ENCODE assay signal across 23 mouse cellular contexts in genomic region chr10:9537686-9538085, GRCm38 (mm10).
A peak's percentile ranks its signal among the peaks of the same experiment; 100 is the strongest.
DNase-seq lines count a peak whose midpoint lies in the region; ATAC-seq and TF ChIP-seq lines count a peak whose summit lies in the region.
"Had no signal": no experiment of that assay in that cellular context is flagged by ENCODE, and none has a peak within 500 bp of the region (broad histone marks: within the 10 kb centered on the region; RNA-seq: fewer than 3 reads in every experiment).

No protein-coding gene starts in this region.

- H3K27ac ChIP-seq in forebrain, embryonic 14.5 days (ENCODE audit: low read depth, low read length): no peak overlapping the region
- H3K27ac ChIP-seq in forebrain, postnatal 0 days (ENCODE audit: low read depth, low read length): no peak overlapping the region
- H3K27ac ChIP-seq in kidney, embryonic 15.5 days: no peak overlapping the region
- H3K27ac ChIP-seq: embryonic facial prominence, embryonic 15.5 days; forebrain, embryonic 10.5 days; hindbrain, embryonic 10.5 days; hindbrain, embryonic 15.5 days had no signal

- no peak overlapping the region for H3K4me3 ChIP-seq in forebrain, embryonic 14.5 days (ENCODE audit: low read depth, low read length)
- no peak overlapping the region for H3K4me3 ChIP-seq in forebrain, postnatal 0 days (ENCODE audit: low read depth, low read length)
- no peak overlapping the region for H3K4me3 ChIP-seq in kidney, embryonic 15.5 days (replicated peaks)
- H3K4me3 ChIP-seq: embryonic facial prominence, embryonic 15.5 days; erythroblast, embryonic 14.5 days; forebrain, embryonic 10.5 days; heart, embryonic 12.5 days; hindbrain, embryonic 10.5 days; hindbrain, embryonic 15.5 days had no signal

- TF ChIP-seq CTCF in forebrain, postnatal 0 days (IDR thresholded peaks at IDR 0.05; ENCODE audit: low read depth): no peak
- TF ChIP-seq CTCF in brain, embryonic 14.5 days (IDR thresholded peaks at IDR 0.05; ENCODE audit: borderline replicate concordance, extremely low read depth, insufficient read depth, insufficient read length): no peak

- peak; percentile 35 for DNase-seq in forebrain, embryonic 14.5 days (ENCODE audit: low spot score)
- no peak for DNase-seq in forebrain, postnatal 0 days
- DNase-seq in lung, postnatal 10 days: peak; percentile 46
- DNase-seq in lung, postnatal 4 days: no peak
- peak; percentile 53 for DNase-seq in brain, embryonic 14.5 days (ENCODE audit: low read depth)
- DNase-seq in lung, postnatal 25 days (ENCODE audit: low spot score): peak; percentile 55
- DNase-seq in urinary bladder, postnatal 10 days (ENCODE audit: low spot score): no peak
- DNase-seq: adrenal gland, adult 2 months; adrenal gland, postnatal 25 days; cerebellum, adult 11 months; cerebellum, adult 8-10 months; cerebellum, postnatal 14 days; embryo, embryonic 11 days; gastrocnemius, postnatal 25 days had no signal

- H3K4me1 ChIP-seq in forebrain, embryonic 14.5 days (ENCODE audit: control insufficient read depth, insufficient read depth, low read length): peaks cover 4% of the 10 kb centered on the region; the same call in 1 of the 2 replicates
- H3K4me1 ChIP-seq in forebrain, postnatal 0 days (ENCODE audit: insufficient read depth): 0 out of 2 replicates have a peak, but pooled peaks cover 4% of the 10 kb centered on the region
- no peaks in the 10 kb centered on the region for H3K4me1 ChIP-seq in kidney, embryonic 15.5 days
- H3K4me1 ChIP-seq: heart, embryonic 12.5 days had no signal

- no peak overlapping the region for H3K4me2 ChIP-seq in forebrain, embryonic 14.5 days (ENCODE audit: low read length)
- no peak overlapping the region for H3K4me2 ChIP-seq in forebrain, postnatal 0 days (ENCODE audit: low read depth)
- no peak overlapping the region for H3K4me2 ChIP-seq in kidney, embryonic 15.5 days
- H3K4me2 ChIP-seq: embryonic facial prominence, embryonic 15.5 days; heart, embryonic 12.5 days; hindbrain, embryonic 15.5 days had no signal

- H3K9me3 ChIP-seq in forebrain, embryonic 14.5 days (replicated peaks; ENCODE audit: control insufficient read depth, low read length): no peaks in the 10 kb centered on the region
- no peaks in the 10 kb centered on the region for H3K9me3 ChIP-seq in forebrain, postnatal 0 days (ENCODE audit: low read length)
- H3K9me3 ChIP-seq in kidney, embryonic 15.5 days (replicated peaks): no peaks in the 10 kb centered on the region
- H3K9me3 ChIP-seq: embryonic facial prominence, embryonic 15.5 days; forebrain, embryonic 10.5 days; heart, embryonic 12.5 days; hindbrain, embryonic 10.5 days; hindbrain, embryonic 15.5 days had no signal

- H3K9ac ChIP-seq in forebrain, embryonic 14.5 days (ENCODE audit: low read length): no peak overlapping the region
- H3K9ac ChIP-seq in forebrain, postnatal 0 days: no peak overlapping the region
- no peak overlapping the region for H3K9ac ChIP-seq in kidney, embryonic 15.5 days
- H3K9ac ChIP-seq: embryonic facial prominence, embryonic 15.5 days; heart, embryonic 12.5 days; hindbrain, embryonic 15.5 days had no signal

- no peak for ATAC-seq in forebrain, embryonic 14.5 days
- ATAC-seq in forebrain, postnatal 0 days: no peak
- no peak for ATAC-seq in kidney, embryonic 15.5 days (replicated peaks; ENCODE audit: low FRiP score)
- ATAC-seq: inflammation-experienced regulatory T-cells, adult 6 months had no signal

- H3K36me3 ChIP-seq in forebrain, embryonic 14.5 days (ENCODE audit: control insufficient read depth, insufficient read depth, low read length): no peaks in the 10 kb centered on the region
- H3K36me3 ChIP-seq in forebrain, postnatal 0 days (ENCODE audit: insufficient read depth): no peaks in the 10 kb centered on the region
- no peaks in the 10 kb centered on the region for H3K36me3 ChIP-seq in kidney, embryonic 15.5 days
- H3K36me3 ChIP-seq: embryonic facial prominence, embryonic 15.5 days; forebrain, embryonic 10.5 days; heart, embryonic 12.5 days; hindbrain, embryonic 10.5 days; hindbrain, embryonic 15.5 days had no signal

- TF ChIP-seq POLR2A in brain, embryonic 14.5 days (IDR thresholded peaks at IDR 0.05; ENCODE audit: borderline replicate concordance, extremely low read depth, insufficient read depth, insufficient read length, poor library complexity, severe bottlenecking): no peak

- no peaks in the 10 kb centered on the region for H3K27me3 ChIP-seq in forebrain, embryonic 14.5 days (replicated peaks; ENCODE audit: control insufficient read depth, insufficient read depth, low read length)
- H3K27me3 ChIP-seq in forebrain, postnatal 0 days (ENCODE audit: insufficient read depth, low read length): no peaks in the 10 kb centered on the region
- no peaks in the 10 kb centered on the region for H3K27me3 ChIP-seq in kidney, embryonic 15.5 days
- H3K27me3 ChIP-seq: CH12.LX; embryonic facial prominence, embryonic 15.5 days; heart, embryonic 12.5 days; hindbrain, embryonic 15.5 days had no signal

- 69% methylated on average over 3 of the region's 3 CpGs for WGBS in forebrain, embryonic 14.5 days
- 68% methylated on average over 3 of the region's 3 CpGs for WGBS in forebrain, postnatal 0 days
- 86% methylated on average over 3 of the region's 3 CpGs for WGBS in kidney, embryonic 15.5 days

Comparison
In these comparisons a context has a peak if more than half of its experiments do, and no peak if none do; other contexts are left out.
1. DNase-seq: peak in forebrain, embryonic 14.5 days (single experiment), lung, postnatal 10 days (single experiment), brain, embryonic 14.5 days (single experiment) and lung, postnatal 25 days (single experiment); none in forebrain, postnatal 0 days (single experiment), lung, postnatal 4 days (0 of 2) and urinary bladder, postnatal 10 days (single experiment).